Mouse (Mus musculus) activated CD4-positive, CD25-positive, alpha-beta regulatory T cell, adult 4 months (primary cell): ENCODE results near the gene Opalin. TPM values are rescaled to one million over a fixed set of nuclear protein-coding genes. Genes with fewer than 3 reads are reported as not detected.
A peak's percentile ranks its signal among the peaks of the same experiment; 100 is the strongest.

Source experiments
- ATAC-seq: one replicate; pipeline ENCODE4 v1.8.0; 2017
- polyA plus RNA-seq, 2 experiments: library from polyadenylated mRNA; unstranded; fragments of 100-300 nt; shearing (Covaris generic); gene quantifications; one replicate each; pipeline ENCODE4 v1.2.1; 2017

Opalin gene
- polyA plus RNA-seq, 2 experiments from 2014 or later, result 0.30 TPM; not detected in 1

- no peak for ATAC-seq
Observed at GRCm38 (mm10) chr19:41073746-41074455, 3.0 kb downstream of the Opalin start.

DNA sequence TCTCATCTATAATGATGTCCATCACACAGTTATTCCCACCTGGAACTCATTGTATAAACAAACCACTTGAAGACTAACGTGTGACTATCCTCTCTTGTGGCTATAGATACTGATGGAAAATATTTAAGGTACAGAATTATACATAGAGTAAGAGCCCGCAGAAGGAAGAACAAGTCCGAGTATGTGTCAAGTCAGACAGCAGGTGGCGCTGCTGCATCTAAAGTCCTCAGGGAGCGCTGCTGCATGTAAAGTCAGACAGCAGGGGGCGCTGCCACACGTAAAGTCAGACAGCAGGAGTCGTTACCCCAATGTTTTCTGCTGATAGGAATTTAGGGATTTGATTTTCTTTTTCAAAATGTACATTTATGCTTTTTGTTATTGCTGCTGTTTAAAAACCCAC is 5.4 kb downstream of the Opalin start:
- peak; percentile 92 for ATAC-seq

GRCm38 (mm10) chr19:41054702-41055101 is 22.2 kb downstream of the Opalin start:
- no peak for ATAC-seq

GRCm38 (mm10) chr19:41053530-41053929 is 23.4 kb downstream of the Opalin start:
- no peak for ATAC-seq

GRCm38 (mm10) chr19:41052247-41052646 is 24.7 kb downstream of the Opalin start:
- no peak for ATAC-seq

- no peak for ATAC-seq
Observed at GRCm38 (mm10) chr19:41051714-41052113, 25.2 kb downstream of the Opalin start.

GRCm38 (mm10) chr19:41048187-41048559 is 28.7 kb downstream of the Opalin start:
- ATAC-seq, result no peak

DNA sequence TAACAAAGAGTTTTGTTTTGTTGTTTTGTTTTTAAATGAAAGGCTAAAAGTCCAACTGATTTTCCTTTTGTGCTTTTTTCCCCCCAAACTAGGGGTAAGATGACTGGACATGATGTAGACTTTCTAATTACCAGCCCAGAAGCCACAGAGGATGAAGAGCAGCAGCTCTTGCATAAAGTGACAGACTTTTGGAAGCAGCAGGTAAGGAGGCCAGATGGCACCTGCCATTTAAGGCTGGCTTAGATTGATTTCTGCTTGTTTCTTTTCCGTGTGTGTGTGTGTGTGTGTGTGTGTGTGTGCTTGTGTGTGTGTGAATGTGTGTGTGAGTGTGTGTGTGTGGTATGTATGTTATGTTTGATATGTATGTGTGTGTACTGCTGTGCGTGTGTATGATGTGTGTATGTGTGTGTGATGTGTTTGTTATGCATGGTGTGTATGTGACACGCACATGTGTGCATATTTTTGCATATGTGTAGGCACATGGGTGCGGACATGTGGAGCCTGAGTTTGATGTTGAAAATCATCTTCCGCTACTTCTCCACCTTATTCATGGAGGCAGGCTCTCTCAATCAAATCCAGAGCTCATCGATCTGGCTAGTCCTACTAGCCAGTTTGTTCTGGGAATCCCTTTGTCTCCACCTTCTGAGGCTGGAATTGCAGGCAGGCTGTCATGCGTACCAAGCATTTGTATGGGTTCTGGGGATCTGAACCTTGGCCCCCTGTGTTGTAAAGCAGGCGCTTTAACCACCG is 29.3 kb downstream of the Opalin start:
- no peak for ATAC-seq

GRCm38 (mm10) chr19:41045091-41045770 is 31.7 kb downstream of the Opalin start:
- no peak for ATAC-seq

GRCm38 (mm10) chr19:41039110-41039509 is 37.8 kb downstream of the Opalin start:
- ATAC-seq, result peak; percentile 59

DNA sequence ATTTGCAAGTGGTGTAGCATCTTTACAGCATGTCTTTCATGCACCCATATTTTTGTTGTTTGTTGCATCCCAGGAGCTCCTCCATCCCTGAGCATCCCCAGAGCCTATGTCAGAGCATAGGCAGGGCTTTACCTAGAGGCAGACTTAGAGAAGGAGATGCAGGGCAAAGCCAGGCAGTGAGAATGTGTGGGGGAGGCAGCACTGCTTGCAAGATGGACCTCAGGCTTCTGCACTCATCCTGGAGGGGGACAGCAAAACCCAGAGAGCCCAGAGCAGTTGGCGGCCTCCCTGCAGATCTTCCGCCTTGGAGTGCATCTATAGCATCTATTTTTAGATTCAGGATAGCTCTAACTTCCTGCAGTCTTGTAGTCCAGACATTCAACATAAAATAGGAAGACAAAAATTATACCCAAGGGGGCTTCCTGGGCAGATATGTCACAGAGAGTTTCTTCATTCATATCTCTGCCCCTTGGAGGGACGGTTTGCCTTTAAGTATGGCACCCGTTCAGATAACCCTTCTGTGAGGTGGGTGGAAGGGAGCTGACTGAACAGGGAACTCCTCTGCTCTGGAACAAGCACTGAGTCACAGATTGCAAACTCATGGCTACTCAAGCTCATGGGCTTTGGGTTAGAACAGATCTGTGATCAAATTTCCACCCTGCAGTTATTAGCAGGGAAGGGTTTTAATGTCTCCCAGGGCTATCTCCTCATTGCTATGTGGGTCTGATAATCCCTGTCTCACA is 40.9 kb downstream of the Opalin start:
- no peak for ATAC-seq

DNA sequence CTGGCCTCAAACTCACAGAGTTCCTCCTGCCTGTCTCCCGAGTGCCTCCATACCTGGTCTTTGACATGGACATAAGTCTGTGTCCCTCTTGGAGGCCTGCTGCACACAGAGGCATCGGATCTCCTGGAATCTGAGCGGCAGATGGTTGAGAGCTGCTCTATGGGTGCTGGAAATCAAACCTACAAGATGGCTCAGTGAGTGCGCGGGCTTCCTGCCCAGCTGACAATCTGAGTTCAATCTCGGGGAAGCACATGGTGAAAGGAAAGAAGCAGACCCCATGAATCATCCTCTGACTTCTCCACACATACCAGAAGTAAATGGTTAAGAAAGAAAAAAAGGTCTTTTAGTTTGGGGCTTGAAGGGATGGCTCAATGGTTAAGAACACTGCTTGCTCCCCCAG is 45.0 kb downstream of the Opalin start:
- no peak for ATAC-seq

DNA sequence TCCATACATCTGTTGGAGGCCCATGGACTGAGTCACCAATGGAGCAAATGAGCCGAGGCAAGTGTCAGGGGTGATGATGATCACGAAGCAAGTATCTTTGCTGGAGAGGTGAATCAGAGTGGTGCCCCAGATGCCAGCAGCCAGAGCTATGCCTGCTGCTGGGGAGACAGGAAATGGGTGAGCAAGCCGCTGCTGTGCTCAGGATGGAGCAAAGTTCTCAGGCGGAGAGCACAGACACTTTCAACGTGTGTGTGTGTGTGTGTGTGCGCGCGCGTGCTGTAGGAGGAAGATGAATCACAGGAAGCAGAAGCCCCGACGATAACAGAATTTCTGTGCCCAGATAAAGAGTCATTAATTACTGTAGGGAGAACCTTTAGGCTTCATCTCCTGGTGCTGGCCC is 45.9 kb downstream of the Opalin start:
- ATAC-seq, result peak; percentile 93

GRCm38 (mm10) chr19:41030161-41030560 is 46.8 kb downstream of the Opalin start:
- ATAC-seq, result no peak

DNA sequence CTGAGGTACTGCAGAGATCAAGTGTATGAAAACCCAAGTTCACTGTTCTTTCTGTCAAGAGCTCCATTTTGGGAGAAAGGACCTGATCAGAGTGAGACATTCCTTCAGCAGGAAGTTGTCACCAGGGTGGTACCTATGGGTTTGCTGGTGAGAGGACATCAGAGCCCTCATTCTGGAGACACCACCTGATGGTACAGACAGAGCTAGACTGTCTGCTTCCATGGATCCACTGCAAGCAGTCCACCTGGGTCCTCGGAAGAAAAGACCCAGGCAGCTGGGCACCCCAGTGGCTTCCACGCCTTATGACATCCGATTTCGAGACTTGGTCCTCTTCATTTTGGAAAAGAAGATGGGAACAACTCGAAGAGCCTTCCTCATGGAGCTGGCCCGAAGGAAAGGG is 47.7 kb downstream of the Opalin start, which contains the start of gene Dntt:
Gene Dntt (plus strand): TSS at position 57 of the 400 bp plus-strand sequence.
- no peak for ATAC-seq

GRCm38 (mm10) chr19:41027601-41028000 is 49.3 kb downstream of the Opalin start:
- ATAC-seq, result no peak

DNA sequence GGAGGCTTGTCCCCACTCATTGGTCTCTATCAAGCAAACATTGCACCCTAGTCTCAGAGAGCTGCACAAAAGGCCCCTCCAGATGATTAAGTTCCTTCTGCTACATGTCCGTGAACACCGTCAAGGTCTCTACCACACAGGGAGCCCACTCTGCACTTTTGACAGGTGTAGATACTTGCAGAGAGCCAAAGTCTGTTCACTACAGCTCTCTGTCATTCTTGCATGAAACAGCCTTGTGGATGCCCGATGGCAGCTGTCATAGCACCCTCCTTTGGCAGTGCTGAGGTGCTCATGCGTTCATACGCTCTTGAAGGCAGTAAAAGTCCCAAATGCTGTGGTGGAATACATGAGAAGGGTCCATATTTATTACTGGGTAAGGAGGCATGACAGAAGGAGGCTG is 49.9 kb downstream of the Opalin start:
- ATAC-seq, result no peak

DNA sequence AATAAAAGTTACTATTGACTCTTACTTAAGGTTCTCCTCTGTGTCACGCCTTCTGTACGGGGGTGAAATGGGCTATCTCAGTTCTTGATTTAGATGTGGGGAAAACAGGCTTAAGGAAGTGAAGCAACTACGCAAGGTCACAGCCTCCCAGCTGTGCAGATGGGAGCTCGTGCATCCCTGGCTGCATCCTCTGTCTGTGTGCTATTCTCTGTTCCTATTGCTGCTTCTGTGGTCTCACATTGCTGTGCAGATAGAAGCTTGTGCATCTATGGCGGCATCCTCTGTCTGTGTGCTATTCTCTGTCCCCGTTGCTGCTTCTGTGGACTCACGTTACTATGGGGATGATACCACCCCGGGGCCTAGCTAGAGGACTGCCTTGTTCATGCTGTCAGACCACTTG is 50.4 kb downstream of the Opalin start:
- no peak for ATAC-seq

GRCm38 (mm10) chr19:41022244-41022643 is 54.7 kb downstream of the Opalin start:
- ATAC-seq, result no peak

- ATAC-seq, result no peak
Observed at GRCm38 (mm10) chr19:41020537-41020936, 56.4 kb downstream of the Opalin start.

DNA sequence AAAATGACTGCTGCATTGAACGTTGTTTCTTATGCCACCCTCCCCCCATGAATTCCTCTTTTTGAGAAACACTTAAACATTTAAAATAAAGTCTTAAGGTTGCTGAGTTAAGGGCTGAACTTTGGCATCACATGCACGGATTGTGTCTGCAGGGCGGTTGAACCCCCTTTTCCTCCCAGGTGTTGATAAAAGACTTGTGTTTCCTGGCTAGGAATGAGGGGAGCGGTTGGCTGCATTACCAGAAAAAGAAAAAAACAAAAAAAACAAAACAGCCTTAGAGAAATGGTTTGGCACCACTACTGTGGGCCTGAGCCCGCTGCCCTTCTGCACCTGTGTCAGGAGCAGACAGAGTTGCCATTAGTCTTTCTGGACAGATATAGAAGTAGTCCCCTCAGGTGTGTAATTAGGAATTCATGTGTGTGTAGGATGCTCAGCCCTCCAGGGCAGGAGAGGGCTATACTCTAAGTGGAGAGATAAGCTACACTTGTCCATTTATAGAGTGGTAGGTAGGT is 57.7 kb downstream of the Opalin start:
- no peak for ATAC-seq

GRCm38 (mm10) chr19:41015951-41016716 is 60.8 kb downstream of the Opalin start:
- ATAC-seq, result peak; percentile 87
